Mouse (Mus musculus): Measurements from ENCODE around the gene Hspb2. TPM values are rescaled to one million over a fixed set of nuclear protein-coding genes. Genes with fewer than 3 reads are reported as not detected.

Gene Hspb2
- not detected in 2 replicates for polyA plus RNA-seq (2012; ENCODE audit: insufficient read depth, insufficient read length, low replicate concordance, missing spikeins)

DNA sequence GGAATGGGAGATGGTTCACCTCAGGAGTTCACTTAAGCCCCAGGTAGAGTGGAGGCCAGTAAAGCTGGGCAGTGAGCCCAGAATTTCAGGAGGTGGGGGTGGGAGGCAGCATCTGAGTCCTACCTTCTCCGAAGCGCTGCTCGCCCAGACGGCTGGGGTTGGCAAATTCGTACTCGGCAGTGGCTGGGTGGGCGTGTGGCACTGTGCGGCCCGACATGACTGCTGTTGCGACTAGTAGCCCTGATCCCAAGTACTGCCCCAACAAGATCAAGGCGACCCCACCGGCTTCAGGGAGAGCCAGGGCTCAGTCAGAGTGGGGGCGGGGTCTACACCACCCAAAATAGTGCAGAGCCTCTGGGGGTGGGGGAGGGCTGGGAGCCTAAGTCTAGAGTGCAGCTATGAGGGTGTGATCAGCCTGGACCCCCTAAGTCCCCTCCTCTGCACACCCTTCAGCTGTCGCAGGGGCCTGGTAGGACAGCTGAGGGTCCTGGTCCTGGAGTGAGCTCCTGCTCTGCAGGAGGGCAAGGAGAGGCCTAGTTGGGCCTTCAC is at the start of gene Hspb2:
TSS of gene Hspb2 (minus strand) at position 301 of the 549 bp plus-strand sequence.
- no peak for TF ChIP-seq CTCF (IDR thresholded peaks at IDR 0.05; ENCODE audit: insufficient read depth, low read depth, low read length)
- no peak for TF ChIP-seq POLR2A (IDR thresholded peaks at IDR 0.05; ENCODE audit: insufficient read depth, low read depth, low read length)
- H3K27ac ChIP-seq (ENCODE audit: insufficient read depth, low read depth, low read length) = peak within 1 kb of the TSS; percentile 43
- peaks cover 8% of the 10 kb centered on the region for H3K4me1 ChIP-seq (ENCODE audit: control insufficient read depth, insufficient read depth, low read length)
- peak within 1 kb of the TSS; percentile 17; the same call in 1 of the 2 replicates for H3K4me3 ChIP-seq (ENCODE audit: insufficient read depth, low read depth, low read length)
- WGBS = 48% methylated on average over 14 of the region's 14 CpGs

DNA sequence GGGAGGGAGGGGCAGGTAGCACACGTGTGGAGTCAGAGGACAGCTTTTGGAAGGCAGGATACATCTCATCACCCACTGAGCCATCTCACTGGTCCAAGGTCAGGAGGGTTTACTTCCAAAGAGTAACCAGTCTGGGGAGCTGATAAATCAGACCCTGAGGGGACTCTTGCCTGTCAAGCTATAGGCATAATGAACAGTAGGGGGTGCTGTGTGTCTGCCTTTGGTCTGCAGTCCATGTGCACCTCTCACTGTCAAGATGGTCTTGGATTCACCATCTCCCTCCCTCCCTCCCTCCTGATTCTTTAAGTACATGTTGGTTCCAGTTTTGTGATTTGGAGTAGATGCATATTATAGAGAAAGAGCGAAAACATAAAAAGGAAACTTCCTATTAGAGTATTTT is 48.8 kb upstream of the Hspb2 start:
- 54% methylated on average over 2 of the region's 2 CpGs for WGBS

DNA sequence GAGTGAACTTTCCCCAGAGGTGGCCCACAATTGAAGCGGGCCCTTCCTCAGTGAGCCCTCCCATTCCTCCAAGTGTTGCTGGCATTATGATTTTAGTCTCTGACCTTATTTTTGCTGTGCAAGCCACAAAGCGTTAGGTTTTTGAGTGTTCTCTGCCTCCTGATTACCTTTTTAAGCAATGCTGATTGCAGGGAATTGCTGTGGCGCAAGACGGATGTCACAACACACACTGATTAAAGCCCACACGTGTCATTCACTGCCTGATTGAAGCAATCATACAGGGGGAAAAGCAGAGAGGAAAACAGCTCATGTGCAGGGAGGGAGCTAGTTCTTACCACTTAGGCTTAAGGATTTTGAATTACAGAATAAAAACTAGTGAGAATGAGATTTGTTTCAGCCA is 46.2 kb upstream of the Hspb2 start:
- no peak overlapping the region for H3K4me3 ChIP-seq (ENCODE audit: insufficient read depth, low read depth, low read length)
- H3K27ac ChIP-seq (ENCODE audit: insufficient read depth, low read depth, low read length) = no peak overlapping the region
- WGBS = 54% methylated on average over 5 of the region's 5 CpGs
- no peaks in the 10 kb centered on the region for H3K4me1 ChIP-seq (ENCODE audit: control insufficient read depth, insufficient read depth, low read length)
- TF ChIP-seq POLR2A (IDR thresholded peaks at IDR 0.05; ENCODE audit: insufficient read depth, low read depth, low read length) (no peak), CTCF (IDR thresholded peaks at IDR 0.05; ENCODE audit: insufficient read depth, low read depth, low read length) (no peak)

More for the DNA sequence above, 48.8 kb upstream of the Hspb2 start:
- Histone ChIP-seq H3K4me3 (ENCODE audit: insufficient read depth, low read depth, low read length) (no peak overlapping the region), H3K4me1 (ENCODE audit: control insufficient read depth, insufficient read depth, low read length) (no peaks in the 10 kb centered on the region), H3K27ac (ENCODE audit: insufficient read depth, low read depth, low read length) (no peak overlapping the region)
- no peak for TF ChIP-seq POLR2A (IDR thresholded peaks at IDR 0.05; ENCODE audit: insufficient read depth, low read depth, low read length)
- TF ChIP-seq CTCF (IDR thresholded peaks at IDR 0.05; ENCODE audit: insufficient read depth, low read depth, low read length) = no peak

DNA sequence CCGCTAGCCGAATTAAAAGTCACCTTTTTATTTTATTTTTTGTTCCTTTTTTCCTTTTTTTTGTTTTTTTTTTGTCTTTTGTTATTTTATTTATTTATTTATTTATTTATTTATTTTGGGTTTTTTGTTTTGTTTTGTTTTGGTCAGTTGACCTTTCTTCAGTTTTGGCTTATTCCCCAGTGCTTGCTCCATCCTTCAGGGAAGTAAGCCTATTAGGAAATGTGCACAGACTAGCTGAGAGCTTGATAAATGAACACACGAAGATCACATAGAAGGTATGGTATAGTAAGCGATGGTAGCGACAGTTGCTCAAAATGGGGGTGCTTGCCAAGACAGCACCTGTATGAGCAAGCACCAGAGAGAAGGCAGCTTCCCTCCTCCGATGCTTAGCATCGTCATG is 45.5 kb upstream of the Hspb2 start:
- TF ChIP-seq CTCF (IDR thresholded peaks at IDR 0.05; ENCODE audit: insufficient read depth, low read depth, low read length) = no peak
- no peak for TF ChIP-seq POLR2A (IDR thresholded peaks at IDR 0.05; ENCODE audit: insufficient read depth, low read depth, low read length)
- Histone ChIP-seq H3K27ac (ENCODE audit: insufficient read depth, low read depth, low read length) (no peak overlapping the region), H3K4me1 (ENCODE audit: control insufficient read depth, insufficient read depth, low read length) (no peaks in the 10 kb centered on the region), H3K4me3 (ENCODE audit: insufficient read depth, low read depth, low read length) (no peak overlapping the region)
- WGBS = 96% methylated on average over 7 of the region's 7 CpGs

DNA sequence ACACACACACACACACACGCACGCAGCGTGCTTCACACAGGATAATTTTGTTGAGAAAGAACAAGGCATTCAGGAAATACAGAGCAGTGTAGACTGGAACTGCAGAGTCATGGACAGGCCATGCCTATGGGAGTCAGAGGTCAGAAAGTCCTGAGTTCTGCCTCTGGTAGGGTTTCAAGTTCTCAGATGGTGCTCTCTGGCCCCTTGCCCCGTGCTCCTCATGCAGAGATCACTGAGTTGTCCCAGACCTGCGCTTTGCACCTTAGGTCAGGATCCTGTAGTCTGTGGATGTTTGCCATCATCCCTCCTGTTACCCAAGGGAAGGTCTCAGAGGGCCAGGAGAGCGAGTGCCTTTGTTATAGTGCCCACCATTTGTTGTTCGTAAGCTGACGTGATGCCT is 44.6 kb upstream of the Hspb2 start:
- H3K27ac ChIP-seq (ENCODE audit: insufficient read depth, low read depth, low read length) = no peak overlapping the region
- no peak for TF ChIP-seq POLR2A (IDR thresholded peaks at IDR 0.05; ENCODE audit: insufficient read depth, low read depth, low read length)
- TF ChIP-seq CTCF (IDR thresholded peaks at IDR 0.05; ENCODE audit: insufficient read depth, low read depth, low read length) = no peak
- no peaks in the 10 kb centered on the region for H3K4me1 ChIP-seq (ENCODE audit: control insufficient read depth, insufficient read depth, low read length)
- H3K4me3 ChIP-seq (ENCODE audit: insufficient read depth, low read depth, low read length) = no peak overlapping the region
- 93% methylated on average over 8 of the region's 8 CpGs for WGBS

DNA sequence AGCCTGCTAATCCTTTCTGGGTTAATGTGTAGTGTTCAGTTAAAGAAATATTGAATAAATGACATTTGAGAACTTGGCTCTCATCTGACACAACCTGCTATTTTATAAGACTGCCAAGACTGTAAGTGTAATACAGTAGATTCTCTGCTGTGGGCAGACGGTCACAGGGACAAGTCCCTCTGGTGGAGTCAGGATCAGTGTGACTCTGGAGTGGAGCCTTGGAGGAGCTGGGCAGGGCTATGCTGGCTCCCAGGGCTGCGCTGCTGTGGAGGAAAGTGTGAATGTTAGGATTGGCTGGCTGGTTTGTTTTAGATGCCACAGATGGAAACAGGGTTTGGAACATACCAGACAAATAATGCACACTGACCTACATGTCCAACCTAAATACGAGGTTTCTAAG is 43.1 kb upstream of the Hspb2 start:
- Histone ChIP-seq H3K27ac (ENCODE audit: insufficient read depth, low read depth, low read length) (no peak overlapping the region), H3K4me1 (ENCODE audit: control insufficient read depth, insufficient read depth, low read length) (no peaks in the 10 kb centered on the region), H3K4me3 (ENCODE audit: insufficient read depth, low read depth, low read length) (no peak overlapping the region)
- 89% methylated on average over 3 of the region's 3 CpGs for WGBS
- TF ChIP-seq CTCF (IDR thresholded peaks at IDR 0.05; ENCODE audit: insufficient read depth, low read depth, low read length) (no peak), POLR2A (IDR thresholded peaks at IDR 0.05; ENCODE audit: insufficient read depth, low read depth, low read length) (no peak)

DNA sequence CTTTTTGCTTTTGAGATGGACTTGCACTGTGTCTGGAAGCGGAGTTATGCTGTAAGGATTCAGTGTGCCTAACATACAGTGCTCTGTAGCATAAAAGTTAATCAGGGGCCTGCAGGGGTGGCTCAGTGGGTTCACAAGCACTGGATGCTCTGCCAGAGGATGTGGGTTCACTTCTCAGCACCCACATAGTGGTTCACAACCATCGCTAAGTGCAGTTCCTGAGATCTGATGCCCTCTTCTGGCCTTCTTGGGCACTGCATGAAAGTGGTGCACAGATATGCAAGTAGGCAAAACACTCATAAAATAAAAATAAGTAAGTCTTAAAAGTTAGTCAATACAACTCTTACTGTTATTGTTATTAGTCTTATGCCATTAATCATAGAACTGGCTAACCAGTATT is 30.0 kb upstream of the Hspb2 start:
- TF ChIP-seq POLR2A (IDR thresholded peaks at IDR 0.05; ENCODE audit: insufficient read depth, low read depth, low read length) (no peak), CTCF (IDR thresholded peaks at IDR 0.05; ENCODE audit: insufficient read depth, low read depth, low read length) (peak; percentile 21; the same call in 1 of the 2 replicates)
- Histone ChIP-seq H3K27ac (ENCODE audit: insufficient read depth, low read depth, low read length) (no peak overlapping the region), H3K4me3 (ENCODE audit: insufficient read depth, low read depth, low read length) (no peak overlapping the region), H3K4me1 (ENCODE audit: control insufficient read depth, insufficient read depth, low read length) (no peaks in the 10 kb centered on the region)
- 75% methylated on average over 2 of the region's 2 CpGs for WGBS

DNA sequence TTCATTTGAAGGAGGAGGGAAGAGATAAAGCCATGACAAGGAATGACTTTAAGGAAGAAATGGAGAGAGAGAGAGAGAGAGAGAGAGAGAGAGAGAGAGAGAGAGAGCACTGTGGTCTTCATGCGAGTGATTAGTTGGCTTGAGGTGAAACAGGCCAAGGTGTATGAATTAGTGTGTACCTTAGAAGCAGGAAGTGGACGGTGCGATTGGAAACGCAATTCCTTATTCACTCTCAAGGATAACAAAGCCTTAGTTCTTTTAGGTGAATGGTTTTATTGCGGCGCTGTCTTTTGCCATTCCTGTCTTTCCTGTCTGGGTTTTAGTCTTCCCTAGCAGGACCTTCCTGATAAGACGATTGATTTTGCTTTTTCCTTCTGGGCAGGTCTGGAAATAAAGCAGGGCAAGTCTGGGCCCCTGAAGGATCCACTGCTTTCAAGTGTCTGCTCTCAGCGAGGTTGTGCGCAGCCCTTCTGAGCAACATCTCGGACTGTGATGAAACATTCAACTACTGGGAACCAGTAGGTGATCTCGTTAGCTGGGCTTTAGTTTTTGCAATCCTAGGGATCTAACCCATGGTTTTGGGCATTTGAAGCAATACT is 24.1 kb upstream of the Hspb2 start:
- 69% methylated on average over 11 of the region's 11 CpGs for WGBS
- no peak for TF ChIP-seq CTCF (IDR thresholded peaks at IDR 0.05; ENCODE audit: insufficient read depth, low read depth, low read length)
- no peak for TF ChIP-seq POLR2A (IDR thresholded peaks at IDR 0.05; ENCODE audit: insufficient read depth, low read depth, low read length)
- H3K4me3 ChIP-seq (ENCODE audit: insufficient read depth, low read depth, low read length) = peak overlapping the region; percentile 84
- H3K27ac ChIP-seq (ENCODE audit: insufficient read depth, low read depth, low read length) = no peak overlapping the region
- H3K4me1 ChIP-seq (ENCODE audit: control insufficient read depth, insufficient read depth, low read length) = no peaks in the 10 kb centered on the region

DNA sequence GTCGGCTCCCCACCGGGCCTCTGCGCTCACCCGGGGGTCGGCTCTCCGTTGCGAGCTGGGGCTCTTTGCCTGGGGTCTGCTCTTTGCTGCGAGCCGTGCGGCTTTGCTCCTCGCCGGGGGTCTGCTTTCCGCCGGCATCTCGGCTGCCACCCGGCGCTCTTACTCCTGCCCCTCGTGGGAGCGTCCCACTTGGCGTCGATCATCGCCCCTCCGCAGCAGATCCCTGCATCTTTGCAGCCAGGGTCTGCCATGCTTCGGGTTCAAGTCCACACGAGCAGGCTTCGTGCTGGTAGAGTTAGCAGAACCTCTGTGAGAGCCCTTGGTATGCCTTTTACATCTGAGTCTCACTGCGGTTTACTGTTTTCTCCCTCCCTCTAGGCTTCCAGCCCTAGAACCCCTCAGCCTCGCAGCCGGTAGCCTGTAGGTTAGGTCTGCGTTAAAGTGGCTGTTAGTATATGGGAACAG is 23.5 kb upstream of the Hspb2 start:
- TF ChIP-seq CTCF (IDR thresholded peaks at IDR 0.05; ENCODE audit: insufficient read depth, low read depth, low read length) (no peak), POLR2A (IDR thresholded peaks at IDR 0.05; ENCODE audit: insufficient read depth, low read depth, low read length) (no peak)
- under 1% methylated on average over 30 of the region's 30 CpGs for WGBS
- Histone ChIP-seq H3K4me3 (ENCODE audit: insufficient read depth, low read depth, low read length) (peak overlapping the region; percentile 84), H3K4me1 (ENCODE audit: control insufficient read depth, insufficient read depth, low read length) (no peaks in the 10 kb centered on the region), H3K27ac (ENCODE audit: insufficient read depth, low read depth, low read length) (no peak overlapping the region)

Data from olfactory bulb, adult 2 months (tissue).